Mouse (Mus musculus): ENCODE measurements around the gene Rap2c. TPM values are rescaled to one million over a fixed set of nuclear protein-coding genes. Genes with fewer than 3 reads are reported as not detected.

The Rap2c gene
- total RNA-seq, 2 experiments from 2014 or later = 7.0 to 11.5 TPM

DNA sequence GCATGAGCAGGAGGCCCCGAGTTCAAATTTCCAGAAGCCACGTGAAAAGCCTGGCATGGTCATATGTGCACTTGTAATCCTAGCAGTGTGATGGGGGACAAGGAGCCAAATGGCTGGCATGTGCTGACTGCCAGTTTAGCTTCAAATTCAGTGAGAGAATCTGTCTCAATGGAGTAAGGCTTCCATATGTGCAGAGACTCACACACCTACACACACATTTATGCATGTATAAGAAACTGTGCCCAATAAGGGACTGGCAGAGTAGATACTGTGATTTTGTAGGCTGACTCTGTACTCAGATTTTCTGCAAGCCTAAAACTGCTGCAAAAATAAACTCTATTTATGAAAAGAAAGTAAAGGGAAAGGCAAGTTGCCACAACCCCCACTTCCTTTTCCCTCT is 39.4 kb downstream of the Rap2c start:
- ATAC-seq (replicated peaks; ENCODE audit: low FRiP score, poor library complexity, severe bottlenecking) = no peak

DNA sequence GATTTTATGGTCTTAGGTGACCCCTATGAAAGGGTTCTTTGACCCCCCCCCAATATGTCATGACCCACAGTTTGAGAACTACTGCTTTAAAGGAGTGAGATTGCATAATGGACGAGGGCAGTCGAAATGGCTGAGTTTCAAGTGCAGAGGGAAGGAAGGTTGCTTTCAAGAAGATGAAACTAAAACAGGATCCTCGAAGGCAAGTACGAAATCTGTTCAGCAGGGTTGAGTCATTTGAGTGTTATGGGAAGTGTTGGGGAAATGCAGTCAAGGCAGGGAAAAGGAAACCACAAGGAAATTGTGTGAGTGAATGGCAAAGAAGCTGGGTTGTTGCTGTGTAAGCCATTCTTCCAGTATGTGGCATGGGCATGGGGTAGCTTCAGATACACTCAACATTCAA is 45.7 kb downstream of the Rap2c start:
- no peak for ATAC-seq (replicated peaks; ENCODE audit: low FRiP score, poor library complexity, severe bottlenecking)

DNA sequence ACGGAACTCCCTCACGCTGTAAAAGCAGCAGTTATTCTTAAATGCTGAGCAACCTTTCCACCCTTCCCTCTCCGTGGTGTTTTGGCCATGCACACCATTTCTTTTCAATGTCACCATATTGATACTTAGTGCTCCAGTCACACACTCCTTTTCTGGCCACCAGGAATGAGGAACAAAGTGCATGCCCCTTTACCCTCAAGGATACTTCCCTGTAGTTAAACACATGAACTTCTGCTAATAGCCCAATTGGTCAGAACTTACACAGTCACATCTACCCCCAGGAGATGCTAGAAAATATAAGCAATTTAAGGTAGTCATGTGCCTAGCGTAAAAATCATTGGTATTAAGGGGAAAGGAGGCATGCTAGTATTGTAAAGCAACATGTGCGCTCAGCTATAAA is 47.9 kb downstream of the Rap2c start:
- no peak for ATAC-seq (replicated peaks; ENCODE audit: low FRiP score, poor library complexity, severe bottlenecking)

DNA sequence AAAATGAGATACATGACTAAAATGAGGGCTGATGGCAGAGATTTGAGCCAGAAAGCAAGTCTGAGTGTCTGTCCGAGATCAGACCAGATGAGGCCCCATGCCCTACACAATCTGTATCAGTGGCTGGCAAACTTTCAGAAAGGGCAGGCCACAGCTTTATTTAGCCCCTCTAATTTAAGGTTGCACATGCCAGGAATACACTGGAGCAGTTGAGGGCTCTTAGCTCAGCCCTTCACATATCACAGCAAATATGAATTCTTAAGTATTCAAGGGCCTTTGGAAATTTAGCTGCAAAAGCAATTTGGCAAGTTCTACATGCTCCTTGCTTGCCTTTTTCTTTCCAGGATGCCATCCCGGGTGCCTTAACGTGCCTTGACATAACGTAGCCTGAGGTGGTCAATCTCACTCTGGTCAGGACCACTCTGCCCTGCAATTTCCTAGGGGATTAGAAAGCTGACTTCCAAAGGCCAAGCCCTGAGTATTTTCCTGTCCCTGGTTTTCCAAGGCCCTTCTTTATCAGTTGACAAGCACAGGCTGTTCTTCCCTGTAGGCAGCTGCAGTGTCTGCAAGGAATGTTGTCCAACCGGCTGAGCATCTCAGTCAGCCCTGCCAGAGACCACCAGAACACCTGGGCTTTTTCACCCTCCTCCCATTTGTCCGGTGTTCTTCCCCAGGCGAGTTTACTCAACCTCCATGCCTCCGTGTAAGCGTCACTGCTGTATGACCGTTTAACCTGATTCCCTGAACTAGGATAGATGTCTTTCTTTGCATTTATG is 49.5 kb downstream of the Rap2c start:
- ATAC-seq (replicated peaks; ENCODE audit: low FRiP score, poor library complexity, severe bottlenecking) = no peak

DNA sequence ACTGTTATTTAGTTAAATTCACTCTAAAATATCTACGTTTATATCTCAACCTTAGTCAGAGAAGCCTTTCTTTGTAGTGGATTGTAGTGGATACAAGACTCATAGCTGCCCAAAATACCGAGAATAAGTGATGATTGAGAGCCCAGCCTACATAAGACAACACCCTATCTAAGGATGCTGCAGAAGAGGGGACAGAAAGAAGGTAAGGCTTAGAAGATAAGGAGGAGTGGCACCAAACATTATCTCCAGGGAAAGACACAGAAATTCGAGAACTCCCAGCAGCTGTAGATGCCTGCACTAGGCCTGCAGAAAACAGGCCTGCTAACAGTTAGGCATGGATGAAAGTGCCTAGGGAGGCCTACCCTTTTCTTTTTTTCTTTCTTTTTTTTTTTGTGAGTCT is 52.7 kb downstream of the Rap2c start:
- ATAC-seq (replicated peaks; ENCODE audit: low FRiP score, poor library complexity, severe bottlenecking) = no peak

DNA sequence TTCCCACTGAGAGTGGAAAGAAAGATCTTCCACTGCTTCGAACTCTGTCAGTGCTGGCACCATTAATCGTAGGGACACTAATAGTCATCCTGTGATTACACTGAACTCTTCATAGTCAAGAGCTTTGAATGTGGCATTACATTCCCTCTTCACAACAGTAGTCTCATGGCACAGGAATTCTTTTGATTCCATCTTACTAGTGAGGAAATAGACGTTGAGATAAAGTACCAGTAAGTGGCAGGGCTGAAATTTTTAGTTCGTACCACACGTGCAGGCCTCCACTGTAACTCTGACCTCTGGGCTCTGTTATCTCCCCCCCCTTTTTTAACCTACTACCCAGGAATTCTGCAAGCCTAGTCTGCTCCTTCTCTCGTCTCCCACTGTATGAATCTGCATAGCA is 54.9 kb downstream of the Rap2c start:
- no peak for ATAC-seq (replicated peaks; ENCODE audit: low FRiP score, poor library complexity, severe bottlenecking)

Other genes with a start within 250 kb of the Rap2c start
- 34.5 and 49.6 TPM in 2 replicates for gene Stk26, start 177.0 kb downstream of the Rap2c start, total RNA-seq (2015; ENCODE audit: low replicate concordance)
- 20.4 and 30.2 TPM in 2 replicates for gene Stk26, start 177.0 kb downstream of the Rap2c start, total RNA-seq (2017; ENCODE audit: low replicate concordance)
- not detected in 2 replicates for gene Frmd7, start 75.3 kb downstream of the Rap2c start, total RNA-seq (2015; ENCODE audit: low replicate concordance)
- not detected in 2 replicates for gene Frmd7, start 75.3 kb downstream of the Rap2c start, total RNA-seq (2017; ENCODE audit: low replicate concordance)
- 24.6 and 33.9 TPM in 2 replicates for gene Mbnl3, start 188.5 kb upstream of the Rap2c start, total RNA-seq (2015; ENCODE audit: low replicate concordance)
- gene Mbnl3, start 188.5 kb upstream of the Rap2c start, total RNA-seq (2017; ENCODE audit: low replicate concordance) = 15.1 and 15.2 TPM in 2 replicates